Mouse (Mus musculus) olfactory bulb, adult 2 months (tissue): ENCODE results near the gene Chst15. TPM values are rescaled to one million over a fixed set of nuclear protein-coding genes. Genes with fewer than 3 reads are reported as not detected.

Experiments used
- H3K27ac ChIP-seq: fragments of 200-500 bp; 2 replicates; pipeline ENCODE4 v1.5.1; 2012; ENCODE audit warnings: low read depth, low read length; ENCODE audit not compliant: insufficient read depth
- H3K4me1 ChIP-seq: fragments of 200-500 bp; 2 replicates; pipeline ENCODE4 v1.6.1; 2012; ENCODE audit warnings: low read length; ENCODE audit not compliant: control insufficient read depth, insufficient read depth
- H3K4me3 ChIP-seq: fragments of 200-500 bp; 2 replicates; pipeline ENCODE4 v1.5.1; 2012; ENCODE audit warnings: mild to moderate bottlenecking, low read depth, low read length, moderate library complexity; ENCODE audit not compliant: insufficient read depth
- CTCF ChIP-seq: fragments of 200-500 bp; IDR thresholded peaks from 2 replicates; pipeline ENCODE4 v1.5.1; 2012; ENCODE audit warnings: low read depth, mild to moderate bottlenecking, low read length, moderate library complexity; ENCODE audit not compliant: insufficient read depth
- POLR2A ChIP-seq: fragments of 200-500 bp; IDR thresholded peaks from 2 replicates; pipeline ENCODE4 v1.6.1; 2012; ENCODE audit warnings: mild to moderate bottlenecking, low read depth, low read length, moderate library complexity; ENCODE audit not compliant: insufficient read depth
- WGBS: fragments of 180-500 bp; shearing (Covaris S2); methylation state at CpG from one replicate; pipeline ENCODE4 v1.1.7; 2018; 5-methylcytosine and 5-hydroxymethylcytosine counted together
- polyA plus RNA-seq: library from polyadenylated mRNA; stranded (reverse); fragments of >200 nt; gene quantifications from 2 replicates; pipeline ENCODE4 v1.2.4, GENCODE M21; 2012; ENCODE audit warnings: low replicate concordance; ENCODE audit not compliant: missing spikeins, insufficient read depth, insufficient read length

Chst15 gene
- polyA plus RNA-seq, 1 experiment = not detected

DNA sequence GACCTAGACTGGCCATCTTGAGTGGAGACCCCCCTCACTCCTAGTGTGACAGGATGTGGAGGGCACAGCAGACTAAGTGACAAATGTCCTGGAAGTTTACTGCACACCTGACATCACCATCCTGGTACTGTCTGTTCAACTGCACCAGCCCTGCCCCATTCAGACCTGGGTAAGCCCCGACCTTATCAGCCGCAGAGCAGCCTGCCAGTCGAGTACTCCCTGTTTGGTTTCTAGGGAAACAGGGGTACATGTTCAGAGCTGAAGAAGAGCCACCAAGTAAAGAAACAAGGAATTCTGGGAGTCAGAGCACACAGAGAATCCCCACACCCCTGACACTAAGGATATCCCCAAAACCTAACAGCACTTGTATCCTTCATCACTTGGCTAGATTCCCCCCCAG is 55.1 kb downstream of the Chst15 start:
- peaks cover 6% of the 10 kb centered on the region; the same call in 1 of the 2 replicates for H3K4me1 ChIP-seq
- no peak overlapping the region for H3K4me3 ChIP-seq
- TF ChIP-seq POLR2A (no peak), CTCF (no peak)
- no peak overlapping the region for H3K27ac ChIP-seq
- WGBS = 68% methylated on average over 3 of the region's 3 CpGs

DNA sequence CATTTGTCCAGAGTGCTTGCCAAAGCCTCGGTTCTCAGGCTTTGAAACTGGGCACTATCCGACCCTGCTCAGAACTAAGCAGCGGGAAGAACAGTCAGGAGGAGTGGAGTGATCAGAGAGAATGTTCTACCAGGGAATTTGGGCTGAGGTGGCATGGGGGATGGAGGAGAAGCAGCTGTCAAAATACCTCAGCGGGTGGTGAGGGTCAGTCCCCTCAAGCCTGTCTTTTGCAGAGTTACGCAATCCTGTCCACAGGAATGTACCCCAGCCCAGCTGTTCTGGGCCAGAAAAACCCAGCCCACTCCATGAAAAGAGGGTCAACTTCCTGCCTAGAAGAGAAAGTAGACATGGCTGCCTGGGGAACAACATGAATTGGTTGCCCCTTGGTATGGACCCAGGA is 56.4 kb downstream of the Chst15 start:
- 83% methylated on average over 5 of the region's 5 CpGs for WGBS
- H3K27ac ChIP-seq = no peak overlapping the region
- H3K4me1 ChIP-seq = peaks cover 6% of the 10 kb centered on the region; the same call in 1 of the 2 replicates
- no peak overlapping the region for H3K4me3 ChIP-seq
- TF ChIP-seq POLR2A = no peak

DNA sequence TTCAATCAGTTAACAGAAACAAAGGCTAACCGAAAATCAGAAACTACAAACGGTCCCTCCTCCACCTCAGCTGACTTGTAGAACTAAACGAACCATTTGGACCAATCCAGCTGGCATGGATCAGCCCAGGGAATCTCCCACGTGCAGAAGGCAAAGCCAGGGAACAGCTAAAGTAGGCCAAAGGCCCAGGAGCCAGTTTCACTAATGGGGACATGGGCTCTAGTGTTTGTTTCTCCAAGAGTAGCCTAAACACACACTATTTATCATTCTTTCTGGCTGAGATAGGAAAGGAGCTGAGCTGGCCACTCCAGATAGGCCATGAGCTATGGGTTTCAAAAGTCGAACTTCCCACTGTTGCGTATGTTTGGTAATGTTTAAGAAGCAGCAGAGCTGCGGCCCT is 58.2 kb downstream of the Chst15 start:
- no peak overlapping the region for H3K27ac ChIP-seq
- 0 out of 2 replicates have a peak, but pooled peaks cover 2% of the 10 kb centered on the region for H3K4me1 ChIP-seq
- 57% methylated on average over 7 of the region's 7 CpGs for WGBS
- TF ChIP-seq CTCF (no peak), POLR2A (no peak)
- H3K4me3 ChIP-seq = no peak overlapping the region

DNA sequence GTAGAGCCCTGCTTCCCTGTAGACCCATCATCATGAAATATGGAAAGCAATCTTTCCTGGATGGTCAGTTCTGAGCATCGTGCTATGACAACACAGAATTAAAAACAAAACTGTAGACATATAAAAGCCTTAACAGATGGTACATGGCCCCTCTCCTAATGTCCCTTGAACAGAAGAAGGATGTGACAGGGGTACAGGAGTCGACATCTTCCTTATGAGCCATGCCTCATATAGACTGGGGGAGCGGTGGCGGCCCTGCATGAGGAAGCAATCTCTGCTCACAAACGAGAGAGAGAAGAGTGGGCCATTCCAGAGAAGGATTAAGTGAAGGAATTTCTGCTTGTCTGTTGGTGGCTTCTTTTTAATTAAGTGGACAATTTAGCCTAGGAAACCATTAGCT is 58.8 kb downstream of the Chst15 start:
- H3K4me1 ChIP-seq = 0 out of 2 replicates have a peak, but pooled peaks cover 2% of the 10 kb centered on the region
- no peak overlapping the region for H3K4me3 ChIP-seq
- WGBS = 84% methylated on average over 5 of the region's 5 CpGs
- H3K27ac ChIP-seq = no peak overlapping the region
- TF ChIP-seq CTCF (no peak), POLR2A (no peak)

DNA sequence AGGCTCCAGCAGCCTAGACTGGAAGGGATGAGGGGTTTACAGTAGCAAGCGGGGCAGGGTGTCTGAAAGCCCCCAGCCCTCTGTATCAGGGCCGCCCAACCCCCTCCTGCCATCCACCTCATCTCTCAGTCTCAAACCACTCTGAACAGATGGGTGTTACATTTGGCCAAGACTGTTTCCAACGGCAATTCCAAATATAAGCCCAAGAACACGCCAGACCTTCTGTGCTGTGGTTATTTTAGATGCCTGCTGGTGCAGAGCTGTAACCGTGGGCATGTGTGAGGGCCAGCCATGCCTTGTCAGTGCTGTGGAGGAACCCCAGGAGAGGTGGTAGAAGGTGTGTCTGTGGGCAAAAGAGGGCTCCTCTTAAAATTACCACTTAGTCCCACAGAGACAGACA is 63.5 kb downstream of the Chst15 start:
- 94% methylated on average over 5 of the region's 5 CpGs for WGBS
- TF ChIP-seq POLR2A (no peak), CTCF (no peak)
- H3K4me1 ChIP-seq = no peaks in the 10 kb centered on the region
- H3K4me3 ChIP-seq = no peak overlapping the region
- H3K27ac ChIP-seq = no peak overlapping the region

DNA sequence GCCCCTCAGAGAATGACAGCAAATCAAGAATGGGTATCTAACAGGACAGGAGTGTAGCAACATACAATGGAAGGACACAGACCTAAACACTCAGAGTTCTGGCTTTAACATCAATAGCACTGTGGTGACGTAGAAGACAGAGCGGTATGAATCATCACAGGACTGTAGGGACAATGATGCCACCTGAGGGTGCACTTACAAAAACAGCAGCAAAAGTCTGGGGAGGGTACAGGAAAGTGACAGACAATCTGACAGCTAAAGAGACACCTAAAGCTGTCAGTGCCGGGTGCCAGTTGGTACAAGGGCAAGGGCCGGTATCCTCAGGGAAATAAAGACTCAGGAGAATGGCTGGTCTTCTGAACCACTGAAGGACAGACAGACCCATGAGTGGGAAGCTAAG is 64.0 kb downstream of the Chst15 start:
- Histone ChIP-seq H3K4me1 (peaks cover 3% of the 10 kb centered on the region; the same call in 1 of the 2 replicates), H3K4me3 (no peak overlapping the region), H3K27ac (no peak overlapping the region)
- 90% methylated on average over 4 of the region's 4 CpGs for WGBS
- TF ChIP-seq CTCF (no peak), POLR2A (no peak)

DNA sequence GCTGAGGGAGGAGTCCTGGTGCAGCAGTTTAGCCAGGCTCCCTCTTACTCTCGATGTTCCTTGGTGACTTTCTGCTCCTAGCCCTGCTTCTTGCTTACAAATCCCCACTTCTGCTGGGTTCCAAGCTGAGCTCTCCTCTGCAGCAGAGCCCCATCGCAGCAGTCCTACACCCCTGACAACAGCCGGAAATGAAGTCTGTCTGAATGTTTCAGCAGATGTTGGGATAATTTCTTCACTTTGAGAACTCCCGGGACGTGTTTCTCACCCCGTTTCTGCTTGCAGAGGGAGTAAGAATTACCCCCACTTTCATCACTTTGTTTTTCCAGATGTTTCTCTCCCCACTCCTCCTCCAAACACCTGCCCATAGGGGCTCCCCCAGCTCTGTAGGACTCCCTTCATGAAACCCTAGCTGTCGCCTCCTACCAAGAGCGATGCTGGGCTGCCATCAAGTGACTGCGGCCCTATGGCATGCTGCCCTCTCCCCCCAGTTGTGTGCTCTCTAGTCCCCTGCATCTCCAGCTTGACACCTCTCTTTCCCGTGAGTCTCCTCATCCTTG is 67.4 kb downstream of the Chst15 start:
- Histone ChIP-seq H3K4me1 (peaks cover 8% of the 10 kb centered on the region), H3K4me3 (no peak overlapping the region), H3K27ac (no peak overlapping the region)
- 77% methylated on average over 10 of the region's 10 CpGs for WGBS
- TF ChIP-seq POLR2A = no peak
- TF ChIP-seq CTCF = no peak

DNA sequence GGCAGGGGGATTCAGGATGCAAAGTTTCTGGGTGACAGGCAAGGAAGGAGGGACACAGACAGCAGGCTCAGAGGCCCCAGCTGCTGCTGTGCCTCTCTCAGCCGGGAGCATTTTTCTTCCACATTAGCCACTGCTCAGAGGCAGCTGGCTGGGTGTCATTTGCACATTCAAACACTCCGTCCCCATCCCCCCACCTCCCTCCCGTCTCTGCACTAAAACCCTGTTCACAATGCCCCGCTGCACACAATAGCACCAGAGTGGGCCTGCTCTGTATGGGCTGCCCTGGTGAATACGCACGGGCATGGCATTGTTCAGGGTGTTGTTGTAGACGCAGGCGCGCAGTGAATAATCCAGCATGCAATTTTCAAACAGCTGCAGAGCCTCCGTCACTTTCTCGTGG is 69.5 kb downstream of the Chst15 start:
- H3K4me1 ChIP-seq = peaks cover 8% of the 10 kb centered on the region
- TF ChIP-seq CTCF (no peak), POLR2A (no peak)
- H3K27ac ChIP-seq = 0 out of 2 replicates have a peak overlapping the region, but pooled peaks have one; percentile 6
- H3K4me3 ChIP-seq = no peak overlapping the region
- 18% methylated on average over 11 of the region's 11 CpGs for WGBS

DNA sequence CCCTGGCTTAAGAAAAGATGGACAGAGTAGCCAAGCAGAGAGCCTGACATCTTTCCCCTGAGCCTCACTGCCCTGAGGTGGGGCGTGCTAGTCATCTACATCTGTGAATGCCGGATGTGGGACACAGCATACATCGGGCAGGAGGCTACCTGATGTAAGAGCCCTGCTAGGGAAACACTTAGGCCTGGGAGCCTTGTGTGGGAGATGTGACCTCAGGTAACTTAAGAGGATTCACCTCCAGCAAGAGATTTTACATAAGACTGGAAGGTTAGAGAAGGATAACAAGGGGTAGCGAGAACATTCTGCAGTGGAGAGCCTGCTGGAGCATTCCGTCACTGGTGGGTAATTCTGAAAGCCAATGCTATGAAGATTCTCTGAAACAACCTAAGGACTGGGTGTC is 69.9 kb downstream of the Chst15 start:
- TF ChIP-seq CTCF (no peak), POLR2A (no peak)
- 0 out of 2 replicates have a peak overlapping the region, but pooled peaks have one; percentile 6 for H3K27ac ChIP-seq
- no peak overlapping the region for H3K4me3 ChIP-seq
- peaks cover 8% of the 10 kb centered on the region for H3K4me1 ChIP-seq
- 73% methylated on average over 5 of the region's 5 CpGs for WGBS

DNA sequence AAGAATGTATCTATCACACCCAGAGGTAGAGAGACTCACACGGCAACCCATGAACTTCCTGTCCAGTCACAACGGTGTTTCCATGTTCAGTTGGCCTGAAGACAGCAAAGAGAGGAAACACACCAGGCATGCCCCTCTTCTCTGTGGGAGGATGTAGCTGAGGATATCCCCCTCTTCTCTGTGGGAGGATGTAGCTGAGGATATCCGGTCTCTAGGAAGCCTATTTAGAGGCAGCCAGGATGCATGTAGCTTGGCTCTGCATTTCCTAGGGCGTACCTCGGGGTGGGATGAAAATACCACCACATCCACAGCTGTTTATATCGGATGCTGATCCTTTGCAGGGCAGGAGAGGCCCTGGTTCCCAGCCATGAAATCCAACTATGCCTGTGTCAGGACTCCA is 71.3 kb downstream of the Chst15 start:
- no peak for TF ChIP-seq POLR2A
- no peak for TF ChIP-seq CTCF
- peaks cover 8% of the 10 kb centered on the region for H3K4me1 ChIP-seq
- no peak overlapping the region for H3K4me3 ChIP-seq
- no peak overlapping the region for H3K27ac ChIP-seq
- 95% methylated on average over 6 of the region's 6 CpGs for WGBS
